Mouse (Mus musculus) MEL (cell line): ENCODE data around the gene Pex10. TPM values are rescaled to one million over a fixed set of nuclear protein-coding genes. Genes with fewer than 3 reads are reported as not detected.

Source experiments
- DNase-seq: peaks from one replicate; pipeline ENCODE4 v3.0.0; 2011; ENCODE audit warnings: low read depth, low spot score
- H3K27ac ChIP-seq: 2 replicates; pipeline ENCODE4 v1.5.1; 2012; ENCODE audit warnings: low read depth, mild to moderate bottlenecking, control low read depth, low read length, moderate library complexity; ENCODE audit not compliant: control insufficient read depth
- H3K27me3 ChIP-seq, 2 experiments: fragments of 150-350 bp in 1 of 2; sonication (generic) in 1 of 2; 2 replicates each; pipeline ENCODE4 v1.6.1; 2012; ENCODE audit warnings: low read length in 2 of 2, mild to moderate bottlenecking in 2 of 2, improper control_type of control experiment in 1 of 2, moderate library complexity in 1 of 2; ENCODE audit not compliant: insufficient read depth in 2 of 2, control insufficient read depth in 1 of 2
- H3K36me3 ChIP-seq, 2 experiments: 2 replicates each; pipeline ENCODE4 v1.6.1; 2012 to 2014; ENCODE audit warnings: low read length in 2 of 2, improper control_type of control experiment in 1 of 2, inconsistent platforms in 1 of 2, mild to moderate bottlenecking in 1 of 2; ENCODE audit not compliant: insufficient read depth in 2 of 2, control insufficient read depth in 1 of 2
- H3K4me1 ChIP-seq, 2 experiments: fragments of 150-350 bp in 1 of 2; sonication (generic) in 1 of 2; 2 replicates each; pipeline ENCODE4 v1.6.1; 2012; ENCODE audit warnings: low read length in 2 of 2, improper control_type of control experiment in 1 of 2, mild to moderate bottlenecking in 1 of 2; ENCODE audit not compliant: insufficient read depth in 2 of 2, control insufficient read depth in 1 of 2
- H3K4me3 ChIP-seq, 2 experiments: fragments of 150-350 bp in 1 of 2; sonication (generic) in 1 of 2; 2 replicates each; pipeline ENCODE4 v1.5.1; 2012; ENCODE audit warnings: low read depth in 2 of 2, low read length in 2 of 2, mild to moderate bottlenecking in 2 of 2, moderate library complexity in 2 of 2, control low read depth in 1 of 2, improper control_type of control experiment in 1 of 2; ENCODE audit not compliant: control insufficient read depth in 1 of 2, insufficient read depth in 1 of 2
- H3K79me2 ChIP-seq: 2 replicates; pipeline ENCODE4 v1.6.1; 2012; ENCODE audit warnings: mild to moderate bottlenecking, low read length, moderate library complexity; ENCODE audit not compliant: control insufficient read depth, poor library complexity, insufficient read depth
- H3K9ac ChIP-seq: 2 replicates; pipeline ENCODE4 v1.6.1; 2012; ENCODE audit warnings: low read depth, mild to moderate bottlenecking, control low read depth, low read length, moderate library complexity; ENCODE audit not compliant: control insufficient read depth, poor library complexity, severe bottlenecking
- H3K9me3 ChIP-seq: fragments of 150-350 bp; sonication (generic); replicated peaks from 2 replicates; pipeline ENCODE4 v1.6.1; 2012; ENCODE audit warnings: mild to moderate bottlenecking, low read length, improper control_type of control experiment, moderate library complexity; ENCODE audit not compliant: insufficient read depth
- BHLHE40 ChIP-seq: IDR thresholded peaks from 2 replicates; pipeline ENCODE4 v1.6.1; 2012; ENCODE audit warnings: low read depth, mild to moderate bottlenecking, inconsistent platforms, low read length, improper control_type of control experiment, borderline replicate concordance
- CHD1 ChIP-seq: IDR thresholded peaks from 2 replicates; pipeline ENCODE4 v1.6.1; 2012; ENCODE audit warnings: low read depth, mild to moderate bottlenecking, inconsistent platforms, low read length, improper control_type of control experiment
- CTCF ChIP-seq, 3 experiments: IDR thresholded peaks in 2 of 3; conservative IDR thresholded peaks in 1 of 3; 2 replicates each; pipeline ENCODE4 v1.5.1; 2011 to 2012; ENCODE audit warnings: low read length in 3 of 3, low read depth in 2 of 3, mild to moderate bottlenecking in 2 of 3, improper control_type of control experiment in 1 of 3, inconsistent platforms in 1 of 3, mixed read lengths in 1 of 3, moderate library complexity in 1 of 3; ENCODE audit not compliant: control insufficient read depth in 1 of 3, insufficient read depth in 1 of 3, poor library complexity in 1 of 3, severe bottlenecking in 1 of 3
- E2F4 ChIP-seq: IDR thresholded peaks from 2 replicates; pipeline ENCODE4 v1.6.1; 2011; ENCODE audit warnings: low read depth, low read length, improper control_type of control experiment, borderline replicate concordance
- ELF1 ChIP-seq: IDR thresholded peaks from 2 replicates; pipeline ENCODE4 v1.6.1; 2014; ENCODE audit warnings: low read depth, mild to moderate bottlenecking, inconsistent platforms, low read length, improper control_type of control experiment, moderate library complexity
- EP300 ChIP-seq, 2 experiments: IDR thresholded peaks; 2 replicates each; pipeline ENCODE4 v1.6.1; 2011; ENCODE audit warnings: improper control_type of control experiment in 2 of 2, low read length in 2 of 2, low read depth in 1 of 2, mild to moderate bottlenecking in 1 of 2
- ETS1 ChIP-seq: IDR thresholded peaks from 2 replicates; pipeline ENCODE4 v1.6.1; 2012; ENCODE audit warnings: low read depth, mild to moderate bottlenecking, inconsistent platforms, low read length, improper control_type of control experiment, moderate library complexity
- GABPA ChIP-seq: IDR thresholded peaks from 2 replicates; pipeline ENCODE4 v1.6.1; 2012; ENCODE audit warnings: low read depth, mild to moderate bottlenecking, inconsistent platforms, low read length, improper control_type of control experiment, moderate library complexity
- GATA1 ChIP-seq: IDR thresholded peaks from 2 replicates; pipeline ENCODE4 v1.6.1; 2011; ENCODE audit warnings: low read depth, low read length, improper control_type of control experiment
- HCFC1 ChIP-seq: IDR thresholded peaks from 2 replicates; pipeline ENCODE4 v1.6.1; 2012; ENCODE audit warnings: low read depth, mild to moderate bottlenecking, inconsistent platforms, low read length, improper control_type of control experiment, moderate library complexity
- JUND ChIP-seq: IDR thresholded peaks from 2 replicates; pipeline ENCODE4 v1.6.1; 2011; ENCODE audit warnings: low read depth, mild to moderate bottlenecking, improper control_type of control experiment, low read length
- MYC ChIP-seq: IDR thresholded peaks from 2 replicates; pipeline ENCODE4 v1.6.1; 2011; ENCODE audit warnings: low read depth, mild to moderate bottlenecking, low read length, improper control_type of control experiment, moderate library complexity
- NRF1 ChIP-seq: IDR thresholded peaks from 2 replicates; pipeline ENCODE4 v1.6.1; 2014; ENCODE audit warnings: low read depth, mild to moderate bottlenecking, inconsistent platforms, low read length, improper control_type of control experiment, moderate library complexity; ENCODE audit not compliant: poor library complexity, insufficient read depth, severe bottlenecking
- POLR2A ChIP-seq, 2 experiments: IDR thresholded peaks; 2 replicates each; pipeline ENCODE4 v1.6.1; 2011 to 2012; ENCODE audit warnings: low read length in 2 of 2, mild to moderate bottlenecking in 2 of 2, control low read depth in 1 of 2, improper control_type of control experiment in 1 of 2, low read depth in 1 of 2, moderate library complexity in 1 of 2; ENCODE audit not compliant: control insufficient read depth in 1 of 2, insufficient read depth in 1 of 2, poor library complexity in 1 of 2
- POLR2AphosphoS2 ChIP-seq: IDR thresholded peaks from 2 replicates; pipeline ENCODE4 v1.6.1; 2011; ENCODE audit warnings: low read length, improper control_type of control experiment
- TAL1 ChIP-seq: IDR thresholded peaks from 2 replicates; pipeline ENCODE4 v1.6.1; 2012; ENCODE audit warnings: mild to moderate bottlenecking, inconsistent platforms, low read length, moderate library complexity, mixed read lengths
- TBP ChIP-seq: IDR thresholded peaks from 2 replicates; pipeline ENCODE4 v1.8.0; 2011; ENCODE audit warnings: low read depth, low read length, improper control_type of control experiment
- UBTF ChIP-seq: IDR thresholded peaks from 2 replicates; pipeline ENCODE4 v1.6.1; 2012; ENCODE audit warnings: low read depth, mild to moderate bottlenecking, inconsistent platforms, low read length, improper control_type of control experiment, moderate library complexity, borderline replicate concordance; ENCODE audit not compliant: insufficient read depth
- USF2 ChIP-seq, 2 experiments: IDR thresholded peaks; 2 replicates each; pipeline ENCODE4 v1.6.1; 2011 to 2012; ENCODE audit warnings: improper control_type of control experiment in 2 of 2, low read length in 2 of 2, borderline replicate concordance in 1 of 2, inconsistent platforms in 1 of 2, low read depth in 1 of 2, mild to moderate bottlenecking in 1 of 2; ENCODE audit not compliant: insufficient read depth in 1 of 2
- ZC3H11A ChIP-seq: IDR thresholded peaks from 2 replicates; pipeline ENCODE4 v1.6.1; 2012; ENCODE audit warnings: low read depth, mild to moderate bottlenecking, inconsistent platforms, low read length, improper control_type of control experiment
- ZMIZ1 ChIP-seq: IDR thresholded peaks from 2 replicates; pipeline ENCODE4 v1.6.1; 2012; ENCODE audit warnings: low read depth, mild to moderate bottlenecking, inconsistent platforms, low read length, improper control_type of control experiment, moderate library complexity
- ZNF384 ChIP-seq: IDR thresholded peaks from 2 replicates; pipeline ENCODE4 v1.6.1; 2012; ENCODE audit warnings: low read depth, mild to moderate bottlenecking, inconsistent platforms, low read length, improper control_type of control experiment
- polyA plus RNA-seq, 2 experiments: library from polyadenylated mRNA; stranded (reverse) in 1 of 2; unstranded in 1 of 2; fragments of >175 nt in 1 of 2; fragments of >200 nt in 1 of 2; gene quantifications; 2 replicates each; pipeline versions ENCODE4 v1.2.1 to v1.2.4; 2012; ENCODE audit warnings: low replicate concordance in 2 of 2, low read depth in 1 of 2; ENCODE audit not compliant: insufficient read length in 2 of 2, insufficient read depth in 1 of 2, missing spikeins in 1 of 2
- total RNA-seq: library from RNA; depleted of rRNA; stranded (reverse); fragments of 300-350 nt; gene quantifications from 2 replicates; pipeline ENCODE4 v1.2.3, GENCODE M21; 2012

Pex10 gene
- total and polyA plus RNA-seq, 3 experiments, result 15.8 to 21.8 TPM; not detected in 1

DNA sequence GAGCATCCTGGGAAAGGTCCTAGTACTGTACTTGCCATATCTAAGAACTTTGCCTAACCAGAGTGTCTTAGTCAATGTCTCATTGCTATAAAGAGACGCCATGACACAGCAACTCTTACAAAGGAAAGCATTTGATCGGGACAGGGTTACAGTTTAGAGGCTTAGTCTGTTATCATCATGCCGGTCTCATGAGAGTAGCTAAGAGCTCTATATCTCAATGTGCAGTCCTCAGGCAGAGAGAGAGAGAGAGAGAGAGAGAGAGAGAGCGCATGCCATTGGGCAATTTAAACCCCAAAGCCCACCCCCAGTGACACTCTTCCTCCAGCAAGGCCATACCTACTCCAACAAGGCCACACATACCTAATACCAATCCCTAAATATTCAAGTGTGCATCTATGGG, 41.1 kb downstream of the Pex10 start:
- Histone ChIP-seq H3K36me3 (peaks cover 0 to 6% of the 10 kb centered on the region in 2 experiments; a peak in 2 of 4 replicates), H3K27me3 (no peaks in the 10 kb centered on the region), H3K27ac (peak overlapping the region; percentile 59), H3K79me2 (no peaks in the 10 kb centered on the region), H3K4me3 (no peak overlapping the region), H3K9ac (no peak overlapping the region), H3K4me1 (peaks cover 6 to 8% of the 10 kb centered on the region in 2 experiments), H3K9me3 (no peaks in the 10 kb centered on the region)
- DNase-seq, result peak; percentile 73
- TF ChIP-seq EP300 (IDR thresholded peaks at IDR 0.05; ENCODE audit: low read depth in 1 of 2, low read length in 2 of 2) (peak in 1 of 2 experiments; percentile 36; a peak in 2 of 4 replicates), MYC (0 out of 2 replicates have a peak, but pooled peaks have one; percentile 10), JUND (peak; percentile 100), ZC3H11A (no peak), TBP (peak; percentile 44; the same call in 1 of the 2 replicates), ETS1 (0 out of 2 replicates have a peak, but pooled peaks have one; percentile 33), CTCF (IDR thresholded peaks at IDR 0.05 in 2 of 3, conservative IDR thresholded peaks at IDR 0.05 in 1 of 3; ENCODE audit: control insufficient read depth in 1 of 3, insufficient read depth in 1 of 3, low read depth in 2 of 3, low read length in 3 of 3, poor library complexity in 1 of 3, severe bottlenecking in 1 of 3) (no peak), E2F4 (no peak), CHD1 (no peak), GABPA (0 out of 2 replicates have a peak, but pooled peaks have one; percentile 28), HCFC1 (peak; percentile 19; the same call in 1 of the 2 replicates), POLR2AphosphoS2 (no peak), TAL1 (peak; percentile 25), ELF1 (no peak)

DNA sequence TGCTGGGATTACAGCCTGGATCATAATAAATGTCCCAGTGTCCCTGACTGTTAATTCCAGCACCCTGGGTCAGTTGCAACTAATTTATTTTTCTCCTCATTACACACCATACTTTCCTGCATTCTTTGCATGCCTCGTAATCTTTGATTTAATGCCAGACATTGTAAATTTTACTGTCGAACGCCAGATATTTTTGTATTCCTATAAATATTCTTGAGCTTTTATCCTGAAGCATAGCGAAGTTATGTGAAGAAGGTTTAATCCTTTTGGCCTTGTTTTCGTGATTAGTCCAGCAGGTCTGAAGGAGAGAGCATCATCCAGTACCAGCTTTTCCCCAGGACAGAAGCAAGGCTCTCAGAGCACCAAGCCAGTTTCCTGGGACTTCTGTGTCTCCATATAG, 42.7 kb downstream of the Pex10 start:
- H3K9me3 ChIP-seq, result no peaks in the 10 kb centered on the region
- no peak overlapping the region for H3K9ac ChIP-seq
- TF ChIP-seq ZNF384 (no peak), ELF1 (no peak), BHLHE40 (no peak), ZMIZ1 (no peak), GATA1 (no peak), TBP (no peak), NRF1 (no peak), TAL1 (no peak), POLR2A (IDR thresholded peaks at IDR 0.05; ENCODE audit: control insufficient read depth in 1 of 2, insufficient read depth in 1 of 2, low read depth in 1 of 2, low read length in 2 of 2, poor library complexity in 1 of 2) (no peak), USF2 (IDR thresholded peaks at IDR 0.05; ENCODE audit: borderline replicate concordance in 1 of 2, insufficient read depth in 1 of 2, low read depth in 1 of 2, low read length in 2 of 2) (no peak), CHD1 (no peak), ZC3H11A (no peak), UBTF (no peak)
- H3K4me3 ChIP-seq, result no peak overlapping the region
- peaks cover 6 to 8% of the 10 kb centered on the region in 2 experiments for H3K4me1 ChIP-seq
- no peak overlapping the region for H3K27ac ChIP-seq
- peaks cover 0 to 6% of the 10 kb centered on the region in 2 experiments; a peak in 2 of 4 replicates for H3K36me3 ChIP-seq
- DNase-seq, result no peak
- H3K79me2 ChIP-seq, result no peaks in the 10 kb centered on the region
- no peaks in the 10 kb centered on the region for H3K27me3 ChIP-seq
